Mouse (Mus musculus) cerebellum, adult 11 months (tissue): ENCODE measurements at regions not wholly inside any gene's neighbourhood (a gene's known extent, or its start where the extent isn't known, plus 50 kb on each side); places are given as distances from the start of the nearest gene placed in this dataset.

Experiments used
- DNase-seq: peaks from one replicate; pipeline ENCODE4 v3.0.0; 2022

DNA sequence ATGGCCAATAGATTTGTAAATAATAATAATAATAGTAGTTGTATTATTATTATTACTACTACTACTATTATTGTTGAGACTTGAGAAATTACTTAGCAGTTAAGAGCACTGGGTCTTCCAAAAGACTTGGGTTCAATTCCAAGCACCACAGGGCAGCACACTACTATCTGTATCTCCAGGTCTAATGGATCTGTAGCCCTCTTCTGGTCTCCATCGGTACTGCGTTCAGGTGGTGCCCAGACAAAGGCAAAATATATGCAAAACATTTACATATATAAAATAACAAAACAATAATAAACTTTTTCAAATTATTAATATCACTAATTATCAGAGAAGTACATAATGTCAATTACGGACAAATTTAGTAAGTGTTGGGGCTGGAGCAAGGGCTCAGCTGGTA is 69.1 kb upstream of the Rad23b start:
- DNase-seq = no peak

GRCm38 (mm10) chr4:55281486-55282096 is 68.3 kb upstream of the Rad23b start:
- no peak for DNase-seq

GRCm38 (mm10) chr4:55282474-55282873 is 67.4 kb upstream of the Rad23b start:
- no peak for DNase-seq

GRCm38 (mm10) chr4:55284722-55285225 is 65.1 kb upstream of the Rad23b start:
- no peak for DNase-seq

- no peak for DNase-seq
Observed at GRCm38 (mm10) chr4:55285641-55286040, 64.2 kb upstream of the Rad23b start.

DNA sequence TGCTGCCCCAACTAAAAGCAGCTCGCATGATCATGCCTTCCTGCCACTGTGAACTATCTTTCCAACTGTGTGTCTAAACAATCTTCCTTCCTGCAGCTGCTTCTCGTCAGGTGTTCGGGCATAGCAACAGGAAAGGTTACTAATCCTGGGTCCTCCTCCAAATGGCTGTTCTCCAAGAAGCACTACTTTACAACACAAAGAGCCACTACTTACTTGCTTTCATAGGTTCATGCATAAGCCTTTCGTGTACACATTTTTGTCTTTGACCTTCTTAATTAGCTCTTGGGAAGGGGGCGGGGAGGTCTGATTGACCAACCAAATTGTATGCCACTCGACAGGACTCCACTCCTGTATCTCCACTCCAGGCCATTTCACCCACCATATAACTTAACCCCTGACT is 61.4 kb upstream of the Rad23b start:
- DNase-seq = no peak

- no peak for DNase-seq
Observed at GRCm38 (mm10) chr4:55292277-55292676, 57.6 kb upstream of the Rad23b start.

DNA sequence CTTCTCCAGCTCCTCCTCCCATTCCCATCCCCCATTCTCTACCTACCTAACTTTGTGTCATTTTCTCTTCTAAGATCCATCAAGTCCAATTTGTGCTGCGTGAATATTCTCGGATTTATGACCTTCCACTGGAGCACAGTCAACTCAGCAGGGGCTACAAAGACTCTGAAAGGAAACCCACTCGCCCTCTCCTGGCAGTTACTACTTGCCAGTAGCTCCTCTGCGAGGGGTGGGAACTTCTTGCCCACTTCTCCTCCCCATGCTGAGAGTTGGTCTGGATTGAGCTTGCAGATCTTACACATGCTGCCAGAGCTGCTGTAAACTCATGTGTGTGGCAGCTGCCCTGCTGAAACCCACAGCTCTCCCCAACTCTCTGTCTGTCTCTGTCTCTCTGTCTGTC is 57.1 kb upstream of the Rad23b start:
- DNase-seq = no peak

GRCm38 (mm10) chr4:55293347-55294079 is 56.3 kb upstream of the Rad23b start:
- DNase-seq = no peak

DNA sequence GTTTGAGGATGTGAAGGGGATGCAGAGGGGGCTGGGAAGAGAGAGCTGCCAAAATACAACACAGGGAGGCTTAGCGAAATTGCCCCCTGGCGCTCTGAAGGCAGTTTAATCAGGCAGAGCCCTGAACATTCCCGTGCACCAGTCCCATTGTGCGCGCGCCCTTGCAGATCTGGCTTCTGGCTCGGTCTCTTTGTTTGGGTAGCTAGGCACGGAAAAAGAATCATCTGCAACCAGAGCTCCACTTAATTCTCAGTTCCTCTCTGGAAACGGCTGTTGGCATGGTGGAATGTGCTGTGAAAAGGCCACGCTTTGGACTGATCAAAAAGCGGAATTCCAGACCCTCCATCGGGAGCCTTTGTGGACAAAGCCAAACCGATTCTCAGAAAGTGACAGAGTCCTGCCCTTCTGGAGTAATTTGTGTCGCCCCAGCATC is 55.6 kb upstream of the Rad23b start:
- no peak for DNase-seq

- no peak for DNase-seq
Observed at GRCm38 (mm10) chr4:55297841-55298240, 52.0 kb upstream of the Rad23b start.
